Mouse (Mus musculus) myocyte (in vitro differentiated cells): ENCODE measurements at regions not wholly inside any gene's neighbourhood (a gene's known extent, or its start where the extent isn't known, plus 50 kb on each side); places are given as distances from the start of the nearest gene placed in this dataset.

Experiments
- H3K27me3 ChIP-seq: one replicate; pipeline ENCODE4 v1.6.1; 2011; ENCODE audit not compliant: control insufficient read depth, insufficient read depth, insufficient read length
- H3K36me3 ChIP-seq: one replicate; pipeline ENCODE4 v1.6.1; 2011; ENCODE audit not compliant: control insufficient read depth, insufficient read depth
- H3K4me2 ChIP-seq: one replicate; pipeline ENCODE4 v1.6.1; 2011; ENCODE audit warnings: low read depth, control low read depth
- H3K4me3 ChIP-seq: one replicate; pipeline ENCODE4 v1.5.1; 2011; ENCODE audit warnings: mild to moderate bottlenecking, control low read depth, moderate library complexity
- H3K79me2 ChIP-seq: one replicate; pipeline ENCODE4 v1.6.1; 2011; ENCODE audit not compliant: control insufficient read depth, insufficient read depth
- H3ac ChIP-seq: one replicate; pipeline ENCODE4 v1.6.1; 2011; ENCODE audit not compliant: control insufficient read depth, insufficient read length
- CEBPB ChIP-seq: IDR thresholded peaks from 2 replicates; pipeline ENCODE4 v1.6.1; 2011; ENCODE audit warnings: mild to moderate bottlenecking, moderate library complexity; ENCODE audit not compliant: poor library complexity, insufficient read depth, severe bottlenecking
- E2F4 ChIP-seq: IDR thresholded peaks from one replicate; pipeline ENCODE4 v1.6.1; 2011; ENCODE audit warnings: mild to moderate bottlenecking, control low read depth, moderate library complexity; ENCODE audit not compliant: insufficient read depth
- MAX ChIP-seq: IDR thresholded peaks from one replicate; pipeline ENCODE4 v1.6.1; 2011; ENCODE audit warnings: low read depth, mild to moderate bottlenecking, control low read depth
- MYOD1 ChIP-seq, 3 experiments: IDR thresholded peaks; one replicate each; pipeline ENCODE4 v1.6.1; 2011; ENCODE audit warnings: control low read depth in 2 of 3, low read depth in 2 of 3, mild to moderate bottlenecking in 2 of 3, moderate library complexity in 1 of 3; ENCODE audit not compliant: insufficient read length in 2 of 3, control insufficient read depth in 1 of 3
- MYOG ChIP-seq, 3 experiments: IDR thresholded peaks; one replicate each; pipeline ENCODE4 v1.6.1; 2011; ENCODE audit warnings: control low read depth in 2 of 3, low read depth in 2 of 3, mild to moderate bottlenecking in 2 of 3; ENCODE audit not compliant: insufficient read length in 2 of 3, control insufficient read depth in 1 of 3, insufficient read depth in 1 of 3
- POLR2A ChIP-seq: IDR thresholded peaks from one replicate; pipeline ENCODE4 v1.6.1; 2011; ENCODE audit warnings: low read depth, mild to moderate bottlenecking, control low read depth, moderate library complexity; ENCODE audit not compliant: insufficient read length
- POLR2AphosphoS2 ChIP-seq: IDR thresholded peaks from one replicate; pipeline ENCODE4 v1.6.1; 2011; ENCODE audit warnings: low read depth, control low read depth; ENCODE audit not compliant: insufficient read length
- REST ChIP-seq: IDR thresholded peaks from one replicate; pipeline ENCODE4 v1.6.1; 2011; ENCODE audit warnings: mild to moderate bottlenecking, control low read depth, moderate library complexity; ENCODE audit not compliant: insufficient read depth, insufficient read length
- SRF ChIP-seq: IDR thresholded peaks from one replicate; pipeline ENCODE4 v1.6.1; 2011; ENCODE audit warnings: low read depth; ENCODE audit not compliant: control insufficient read depth, insufficient read length
- TCF12 ChIP-seq: IDR thresholded peaks from one replicate; pipeline ENCODE4 v1.6.1; 2011; ENCODE audit warnings: mild to moderate bottlenecking, control low read depth; ENCODE audit not compliant: poor library complexity, insufficient read depth, severe bottlenecking
- TCF3 ChIP-seq: IDR thresholded peaks from one replicate; pipeline ENCODE4 v1.6.1; 2011; ENCODE audit warnings: low read depth, control low read depth; ENCODE audit not compliant: insufficient read length
- USF1 ChIP-seq: IDR thresholded peaks from one replicate; pipeline ENCODE4 v1.6.1; 2011; ENCODE audit warnings: low read depth, mild to moderate bottlenecking, control low read depth, moderate library complexity

DNA sequence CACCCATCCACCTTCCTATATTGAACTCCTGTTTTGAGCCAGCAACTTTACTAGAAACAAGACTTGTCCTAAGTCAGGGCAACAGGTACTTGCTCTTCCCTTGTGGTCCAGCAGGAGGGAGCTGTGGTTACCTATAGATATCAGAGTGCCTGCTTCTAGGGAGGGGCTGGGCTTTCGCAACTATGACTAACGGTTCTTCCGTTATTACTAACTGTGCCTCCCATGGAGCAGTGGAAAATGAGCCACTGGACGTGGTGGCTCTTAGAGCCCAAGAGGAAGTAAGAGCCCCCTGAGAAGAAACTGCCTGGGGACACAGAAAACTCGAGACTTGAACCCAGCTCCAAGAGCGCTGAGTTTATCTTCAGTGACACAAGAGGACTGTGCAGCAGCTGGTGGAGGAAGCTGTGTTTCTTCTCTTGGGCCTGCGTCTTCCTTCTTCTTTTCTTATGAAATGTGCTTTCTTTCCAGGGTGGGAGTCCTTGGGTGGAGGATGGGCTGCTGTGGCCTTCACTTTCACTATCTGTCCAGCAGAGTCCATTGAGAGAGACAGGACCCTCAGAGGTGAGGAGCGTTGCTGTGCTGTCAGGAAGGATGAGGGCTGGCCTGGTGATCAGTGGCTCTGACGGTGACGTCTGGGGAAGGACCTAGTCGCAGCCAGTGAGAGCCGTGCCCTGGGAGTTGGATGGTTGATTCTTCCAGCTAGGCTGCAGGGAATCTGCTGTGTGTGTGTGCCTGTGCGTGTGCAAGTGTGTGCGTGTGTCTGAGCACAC is 222.7 kb upstream of the Nxpe4 start:
- H3K4me2 ChIP-seq = no peak overlapping the region
- H3K79me2 ChIP-seq = no peaks in the 10 kb centered on the region
- no peak overlapping the region for H3K4me3 ChIP-seq
- no peaks in the 10 kb centered on the region for H3K36me3 ChIP-seq
- H3K27me3 ChIP-seq = no peaks in the 10 kb centered on the region
- no peak overlapping the region for H3ac ChIP-seq
- TF ChIP-seq MYOG (IDR thresholded peaks at IDR 0.05; ENCODE audit: control insufficient read depth in 1 of 3, insufficient read depth in 1 of 3, insufficient read length in 2 of 3, low read depth in 2 of 3) (no peak), USF1 (no peak), TCF3 (no peak), SRF (no peak), CEBPB (no peak), E2F4 (no peak), TCF12 (no peak), POLR2A (no peak), POLR2AphosphoS2 (no peak), MYOD1 (IDR thresholded peaks at IDR 0.05; ENCODE audit: control insufficient read depth in 1 of 3, insufficient read length in 2 of 3, low read depth in 2 of 3) (no peak), REST (no peak), MAX (no peak)

DNA sequence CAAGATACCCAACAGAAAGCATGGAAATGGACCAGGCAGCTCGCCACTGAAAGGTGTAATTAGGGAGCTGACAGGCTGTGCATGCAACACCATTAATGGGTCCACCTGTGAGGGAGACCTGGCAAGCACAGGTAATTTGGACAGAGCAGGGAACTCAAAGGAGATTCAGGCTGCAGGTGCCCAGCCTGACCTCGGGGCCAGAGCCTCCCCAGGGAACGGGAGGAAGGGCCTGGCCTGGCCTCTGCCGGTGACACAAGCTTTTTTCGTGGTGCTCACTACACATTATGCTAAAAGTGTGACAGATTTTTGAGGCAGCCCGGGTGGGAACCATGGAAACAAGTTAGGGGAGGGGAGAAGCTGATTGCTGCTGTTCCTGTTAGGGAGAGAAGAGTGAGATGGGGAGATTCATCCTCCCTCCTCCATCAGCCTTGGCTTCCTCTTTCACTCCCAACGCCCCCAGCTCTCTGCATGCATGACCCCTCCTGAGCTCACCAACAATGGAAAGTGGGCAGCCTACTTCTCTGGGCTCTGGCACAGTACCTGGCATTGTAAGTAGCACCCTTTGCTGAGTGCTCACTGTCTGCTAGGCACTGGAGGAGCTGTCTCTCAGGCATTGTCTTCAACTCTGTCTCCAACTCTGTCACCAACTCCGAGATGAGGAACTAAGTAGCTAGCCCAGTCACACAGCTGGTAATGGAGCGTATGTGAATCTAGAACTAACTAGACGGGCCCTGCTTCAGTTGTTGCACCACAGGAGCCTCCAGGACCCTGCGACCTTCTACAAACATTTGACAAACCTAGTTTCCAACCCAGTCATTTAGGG is 218.9 kb upstream of the Nxpe4 start:
- Histone ChIP-seq H3K4me2 (no peak overlapping the region), H3K27me3 (no peaks in the 10 kb centered on the region), H3ac (no peak overlapping the region), H3K4me3 (no peak overlapping the region), H3K36me3 (no peaks in the 10 kb centered on the region), H3K79me2 (no peaks in the 10 kb centered on the region)
- no peak for TF ChIP-seq POLR2A
- no peak for TF ChIP-seq MAX
- no peak for TF ChIP-seq REST
- no peak for TF ChIP-seq MYOD1 (IDR thresholded peaks at IDR 0.05; ENCODE audit: control insufficient read depth in 1 of 3, insufficient read length in 2 of 3, low read depth in 2 of 3)
- no peak for TF ChIP-seq TCF12
- no peak for TF ChIP-seq E2F4

DNA sequence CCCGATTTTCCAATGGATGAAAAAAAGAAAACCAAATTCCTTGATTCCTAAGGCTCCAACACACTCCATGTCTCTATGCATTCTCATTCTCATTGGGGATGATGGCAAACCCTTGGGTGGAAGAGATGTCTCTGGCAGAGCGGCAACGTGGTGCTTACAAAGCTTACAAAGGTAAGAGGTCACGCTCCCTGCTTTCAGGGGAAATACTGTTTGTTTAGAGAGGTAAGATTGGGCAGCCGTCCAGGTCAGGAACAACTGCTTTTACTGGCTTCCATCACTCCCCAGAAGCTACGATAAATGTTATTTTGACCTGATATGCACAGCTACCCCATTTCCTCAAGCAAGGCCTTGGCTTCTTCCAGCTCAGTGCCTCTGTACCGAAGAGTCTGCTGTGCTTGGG is 215.6 kb upstream of the Nxpe4 start:
- H3K4me2 ChIP-seq = no peak overlapping the region
- no peaks in the 10 kb centered on the region for H3K36me3 ChIP-seq
- no peaks in the 10 kb centered on the region for H3K27me3 ChIP-seq
- H3K79me2 ChIP-seq = no peaks in the 10 kb centered on the region
- no peak overlapping the region for H3K4me3 ChIP-seq
- no peak for TF ChIP-seq E2F4
- TF ChIP-seq MAX = no peak
- TF ChIP-seq TCF3 = no peak
- no peak for TF ChIP-seq MYOD1 (IDR thresholded peaks at IDR 0.05; ENCODE audit: control insufficient read depth in 1 of 3, insufficient read length in 2 of 3, low read depth in 2 of 3)
- TF ChIP-seq SRF = no peak
- TF ChIP-seq CEBPB = no peak
- H3ac ChIP-seq = no peak overlapping the region

DNA sequence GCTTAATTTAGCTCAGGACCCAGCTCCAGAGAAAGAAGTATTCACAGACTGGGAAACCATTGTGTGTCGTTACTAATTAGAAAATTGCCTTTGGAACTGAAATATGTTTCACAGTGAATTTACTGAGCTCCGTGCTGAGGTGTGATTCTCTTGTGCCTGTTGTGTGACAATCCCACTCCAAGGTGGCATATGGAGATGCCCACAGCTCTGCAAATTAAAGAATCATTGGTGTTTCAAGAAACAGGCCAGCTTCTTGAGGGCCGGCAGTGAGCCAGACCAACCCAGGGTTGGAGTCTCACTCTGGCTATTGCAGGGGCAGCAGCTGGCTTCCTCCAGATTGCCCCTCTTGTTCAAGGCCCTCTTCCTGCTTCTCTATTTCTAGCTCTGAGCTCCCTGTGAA is 203.9 kb upstream of the Nxpe4 start:
- Histone ChIP-seq H3K4me3 (no peak overlapping the region), H3K27me3 (no peaks in the 10 kb centered on the region), H3K36me3 (no peaks in the 10 kb centered on the region), H3K4me2 (no peak overlapping the region), H3ac (no peak overlapping the region), H3K79me2 (no peaks in the 10 kb centered on the region)
- no peak for TF ChIP-seq MAX

DNA sequence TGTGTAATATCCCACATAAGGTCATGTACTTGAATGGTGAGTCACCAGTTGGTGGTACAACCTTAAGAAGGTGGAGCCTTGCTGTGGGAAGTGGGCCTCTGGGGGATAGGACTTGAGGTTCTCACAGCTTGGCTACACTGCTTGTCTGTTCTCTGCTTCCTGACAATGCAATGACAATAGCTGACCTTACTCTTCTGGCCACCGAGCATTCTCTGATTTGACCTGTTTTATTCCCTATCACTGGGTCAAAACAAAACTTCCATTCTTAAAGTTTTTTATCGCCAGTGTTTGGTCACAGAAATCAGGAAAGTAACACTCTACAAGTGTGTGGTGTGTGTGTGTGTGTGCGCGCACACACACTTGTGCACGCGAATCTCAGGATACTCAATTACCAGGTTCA is 203.0 kb upstream of the Nxpe4 start:
- Histone ChIP-seq H3K4me2 (no peak overlapping the region), H3K36me3 (no peaks in the 10 kb centered on the region), H3K79me2 (no peaks in the 10 kb centered on the region), H3K27me3 (no peaks in the 10 kb centered on the region), H3ac (no peak overlapping the region), H3K4me3 (no peak overlapping the region)
- TF ChIP-seq TCF12 = no peak
- no peak for TF ChIP-seq REST
- TF ChIP-seq POLR2A = no peak
- TF ChIP-seq USF1 = no peak
- no peak for TF ChIP-seq MYOG (IDR thresholded peaks at IDR 0.05; ENCODE audit: control insufficient read depth in 1 of 3, insufficient read depth in 1 of 3, insufficient read length in 2 of 3, low read depth in 2 of 3)
- TF ChIP-seq MAX = no peak
- no peak for TF ChIP-seq POLR2AphosphoS2
- no peak for TF ChIP-seq SRF
- no peak for TF ChIP-seq MYOD1 (IDR thresholded peaks at IDR 0.05; ENCODE audit: control insufficient read depth in 1 of 3, insufficient read length in 2 of 3, low read depth in 2 of 3)
- no peak for TF ChIP-seq TCF3
- TF ChIP-seq CEBPB = no peak
- TF ChIP-seq E2F4 = no peak
